Mouse (Mus musculus) adrenal gland, adult 8-10 months (tissue): Measurements from ENCODE around the gene Zfp281. TPM values are rescaled to one million over a fixed set of nuclear protein-coding genes. Genes with fewer than 3 reads are reported as not detected.

Source experiments
- total RNA-seq, 4 experiments: library from RNA; stranded (reverse); gene quantifications; 2 replicates each; pipeline ENCODE4 v1.2.4; 2022

Zfp281 gene
- total RNA-seq, 4 experiments from 2014 or later: 17.9 to 22.4 (median 19.6) TPM

Other genes starting within 250 kb of the Zfp281 start
- gene Ddx59, start 209.6 kb upstream of the Zfp281 start, total RNA-seq: 10 to 100 TPM; 12.1 to 13.5 (median 12.9) TPM
- gene Kif14, start 158.6 kb upstream of the Zfp281 start, total RNA-seq: under 1 TPM; 0.37 to 0.66 (median 0.52) TPM